Mouse (Mus musculus): Measurements from ENCODE around the gene Wfikkn2. TPM values are rescaled to one million over a fixed set of nuclear protein-coding genes. Genes with fewer than 3 reads are reported as not detected.

Wfikkn2 gene
- total RNA-seq, 4 experiments from 2014 or later, result 1.3 to 2.4 (median 1.9) TPM

DNA sequence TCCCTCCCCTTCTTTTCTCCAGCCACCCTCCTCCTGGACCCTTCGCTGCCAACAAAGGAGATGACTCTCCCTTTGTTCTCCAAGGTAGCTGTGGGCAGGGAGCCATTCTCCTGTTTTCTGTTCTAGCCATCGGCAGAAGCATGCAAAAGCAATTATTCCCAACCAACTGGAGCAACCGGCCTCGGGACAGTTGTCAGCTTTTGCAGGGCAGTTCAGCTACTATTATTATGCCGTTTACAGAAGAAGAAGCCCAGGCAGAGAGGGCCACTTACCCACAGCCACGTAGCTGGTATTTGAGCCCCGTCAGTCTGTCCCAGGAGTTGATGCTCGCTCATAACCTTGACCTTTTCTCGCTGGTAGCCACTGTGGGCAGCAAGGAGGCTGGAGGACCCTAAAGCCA lies 17.4 kb downstream of the Wfikkn2 start:
- DNase-seq (ENCODE audit: low spot score in 2 of 2), result no peak

DNA sequence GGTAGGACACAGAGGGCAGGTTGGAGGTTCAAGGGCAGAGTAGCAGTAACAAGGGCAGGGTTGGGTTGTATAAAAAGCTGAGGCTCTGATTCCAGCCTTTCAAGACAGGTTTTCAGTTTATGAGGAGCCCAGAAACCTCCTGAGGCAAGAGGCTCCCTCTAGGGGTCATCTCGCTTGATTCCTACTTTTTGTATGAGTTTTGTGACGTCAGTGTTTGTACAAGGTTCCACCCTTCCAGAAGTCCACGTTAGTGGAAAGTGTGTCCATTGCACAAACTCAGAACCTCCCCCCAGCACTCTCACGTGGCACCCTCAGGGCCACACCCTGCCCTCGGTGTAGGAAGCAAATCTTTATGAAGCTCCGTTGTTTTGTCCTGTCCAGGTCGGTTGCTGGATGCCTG lies 19.8 kb downstream of the Wfikkn2 start:
- DNase-seq (ENCODE audit: low spot score in 2 of 2), result peak in 1 of 2 experiments; percentile 50

DNA sequence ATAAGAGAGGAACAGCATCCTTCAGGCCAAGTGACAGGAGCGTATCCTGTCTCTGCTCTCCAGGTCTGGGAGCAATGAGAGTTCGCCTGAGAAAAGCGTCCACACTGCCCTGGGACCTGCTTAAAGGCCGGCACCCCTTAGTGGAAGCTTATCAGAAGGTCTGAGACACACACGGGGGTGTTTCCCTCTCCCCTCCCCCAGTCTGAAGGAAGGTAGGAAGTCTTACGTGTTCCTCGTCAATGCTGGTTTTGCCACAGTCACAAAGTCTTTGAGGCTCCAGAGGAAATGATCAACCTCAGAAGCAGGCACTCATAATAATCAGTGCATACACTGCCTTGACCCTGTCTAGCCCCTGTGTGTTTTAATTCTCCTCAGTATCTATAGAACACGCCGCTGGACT lies 22.3 kb downstream of the Wfikkn2 start:
- no peak for DNase-seq (ENCODE audit: low spot score in 2 of 2)

DNA sequence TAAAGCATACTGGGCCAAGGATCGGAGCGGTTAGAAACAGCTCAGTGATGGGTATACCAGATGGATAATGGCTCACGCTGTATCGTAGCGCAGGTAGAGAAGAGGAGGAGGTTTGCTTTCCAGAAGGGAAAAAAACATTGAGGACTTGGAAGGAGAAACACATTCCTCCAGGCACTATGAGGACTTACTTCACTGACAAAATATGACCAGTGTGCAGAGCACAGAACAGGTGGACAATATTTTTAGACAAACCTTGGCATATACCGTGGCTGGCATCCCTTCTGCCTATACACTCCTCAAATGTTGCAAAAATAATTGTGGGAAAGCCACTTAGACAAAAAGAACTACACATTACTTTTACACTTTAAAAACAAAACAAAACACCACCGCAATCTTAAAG lies 24.5 kb downstream of the Wfikkn2 start:
- DNase-seq (ENCODE audit: low spot score in 2 of 2), result no peak

DNA sequence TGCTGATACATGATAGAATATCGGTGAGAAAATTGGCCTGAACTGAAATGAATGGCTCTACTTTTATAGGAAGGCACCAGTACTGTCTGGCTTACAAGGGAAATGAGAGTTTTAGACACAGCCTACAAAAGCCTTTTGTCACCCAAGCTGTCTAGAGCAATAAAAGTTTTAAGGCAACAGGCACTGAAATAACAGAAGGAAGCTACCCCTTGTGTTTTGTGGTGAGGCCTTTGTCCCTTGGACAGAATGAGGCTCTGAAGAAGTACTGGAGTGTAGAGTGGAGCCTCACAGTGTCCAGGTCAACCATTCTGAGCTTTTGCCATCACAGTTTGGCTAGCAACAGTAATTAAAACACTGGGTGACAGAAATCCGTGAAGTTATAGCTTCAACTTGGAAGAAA lies 29.6 kb downstream of the Wfikkn2 start:
- DNase-seq (ENCODE audit: low spot score in 2 of 2), result no peak

DNA sequence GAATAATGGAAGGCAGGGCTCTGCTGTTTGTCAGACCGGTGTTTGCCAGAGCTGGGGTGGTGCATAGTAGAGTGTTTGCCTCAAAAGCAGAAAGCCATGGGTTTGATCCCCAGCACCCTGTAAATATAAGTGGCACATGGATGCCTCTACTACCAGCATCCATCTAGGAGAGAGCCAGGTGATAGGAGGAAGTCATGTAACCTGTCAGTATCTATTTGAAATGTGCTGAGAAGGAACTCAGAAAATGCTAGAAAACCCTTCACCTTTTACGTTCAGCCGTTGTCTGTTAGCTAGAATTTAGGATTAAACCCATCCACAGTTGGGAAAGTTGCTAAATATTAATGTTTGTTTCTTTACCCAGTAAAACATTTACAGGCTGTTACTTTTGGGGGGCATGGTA lies 30.2 kb downstream of the Wfikkn2 start:
- no peak for DNase-seq (ENCODE audit: low spot score in 2 of 2)

DNA sequence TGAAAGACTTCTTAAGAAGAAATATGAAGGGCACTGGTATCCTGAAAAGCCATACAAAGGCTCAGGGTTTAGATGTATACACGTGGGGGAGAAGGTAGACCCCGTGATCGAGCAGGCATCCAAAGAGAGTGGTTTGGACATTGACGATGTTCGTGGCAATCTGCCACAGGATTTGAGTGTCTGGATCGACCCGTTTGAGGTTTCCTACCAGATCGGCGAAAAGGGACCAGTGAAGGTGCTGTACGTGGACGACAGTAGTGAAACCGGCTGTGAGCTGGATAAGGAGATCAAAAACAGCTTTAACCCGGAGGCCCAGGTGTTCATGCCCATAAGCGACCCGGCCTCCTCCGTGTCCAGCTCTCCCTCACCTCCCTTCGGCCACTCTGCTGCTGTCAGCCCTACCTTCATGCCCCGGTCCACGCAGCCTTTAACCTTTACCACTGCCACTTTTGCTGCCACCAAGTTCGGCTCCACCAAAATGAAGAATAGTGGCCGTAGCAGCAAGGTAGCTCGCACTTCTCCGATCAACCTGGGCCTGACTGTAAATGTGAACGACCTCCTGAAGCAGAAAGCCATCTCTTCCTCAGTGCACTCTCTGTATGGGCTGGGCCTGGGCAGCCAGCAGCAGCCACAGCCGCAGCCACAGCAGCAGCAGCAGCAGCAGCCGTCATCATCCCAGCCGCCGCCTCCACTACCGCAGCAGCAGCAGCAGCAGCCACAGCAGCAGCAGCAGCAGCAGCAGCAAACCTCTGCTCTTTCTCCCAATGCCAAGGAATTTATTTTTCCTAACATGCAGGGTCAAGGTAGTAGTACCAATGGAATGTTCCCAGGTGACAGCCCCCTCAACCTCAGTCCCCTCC lies 31.8 kb downstream of the Wfikkn2 start:
- no peak for DNase-seq (ENCODE audit: low spot score in 2 of 2)

DNA sequence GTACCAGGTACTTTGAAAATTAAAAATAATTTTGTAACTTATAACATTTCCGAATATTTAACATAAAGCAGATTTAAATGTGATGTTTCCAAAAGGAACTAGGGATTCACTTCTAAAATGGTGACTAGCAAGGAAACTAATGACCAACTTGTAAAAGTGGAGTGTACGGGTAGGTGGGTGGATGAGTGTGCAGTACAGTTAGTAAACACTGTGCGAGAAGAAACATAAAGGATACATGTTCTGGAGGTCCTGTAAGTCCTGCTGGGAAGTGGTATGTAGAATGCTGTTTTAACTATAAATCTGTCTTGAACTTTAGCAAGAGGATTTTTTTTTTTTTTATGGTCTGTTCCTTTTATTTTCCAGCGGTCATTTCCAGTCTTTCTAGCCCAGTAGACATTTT lies 32.8 kb downstream of the Wfikkn2 start:
- DNase-seq (ENCODE audit: low spot score in 2 of 2), result no peak

DNA sequence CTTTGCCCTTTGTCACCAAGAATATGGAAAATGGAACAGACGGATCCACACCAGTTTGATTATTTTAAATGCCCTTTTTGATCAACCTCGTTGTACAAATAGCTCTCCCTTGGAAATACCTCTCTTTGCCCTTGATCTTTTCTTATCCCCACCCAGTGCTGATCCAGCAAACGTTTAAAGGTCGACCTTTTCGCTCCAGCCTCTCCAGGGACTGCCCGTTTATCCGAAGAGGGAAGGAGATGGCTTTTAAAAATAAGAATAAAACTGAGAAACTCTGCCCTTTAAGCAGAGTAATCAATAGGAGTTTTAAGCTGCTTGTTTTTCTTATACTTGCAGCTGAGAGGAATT lies 33.3 kb downstream of the Wfikkn2 start:
- no peak for DNase-seq (ENCODE audit: low spot score in 2 of 2)

DNA sequence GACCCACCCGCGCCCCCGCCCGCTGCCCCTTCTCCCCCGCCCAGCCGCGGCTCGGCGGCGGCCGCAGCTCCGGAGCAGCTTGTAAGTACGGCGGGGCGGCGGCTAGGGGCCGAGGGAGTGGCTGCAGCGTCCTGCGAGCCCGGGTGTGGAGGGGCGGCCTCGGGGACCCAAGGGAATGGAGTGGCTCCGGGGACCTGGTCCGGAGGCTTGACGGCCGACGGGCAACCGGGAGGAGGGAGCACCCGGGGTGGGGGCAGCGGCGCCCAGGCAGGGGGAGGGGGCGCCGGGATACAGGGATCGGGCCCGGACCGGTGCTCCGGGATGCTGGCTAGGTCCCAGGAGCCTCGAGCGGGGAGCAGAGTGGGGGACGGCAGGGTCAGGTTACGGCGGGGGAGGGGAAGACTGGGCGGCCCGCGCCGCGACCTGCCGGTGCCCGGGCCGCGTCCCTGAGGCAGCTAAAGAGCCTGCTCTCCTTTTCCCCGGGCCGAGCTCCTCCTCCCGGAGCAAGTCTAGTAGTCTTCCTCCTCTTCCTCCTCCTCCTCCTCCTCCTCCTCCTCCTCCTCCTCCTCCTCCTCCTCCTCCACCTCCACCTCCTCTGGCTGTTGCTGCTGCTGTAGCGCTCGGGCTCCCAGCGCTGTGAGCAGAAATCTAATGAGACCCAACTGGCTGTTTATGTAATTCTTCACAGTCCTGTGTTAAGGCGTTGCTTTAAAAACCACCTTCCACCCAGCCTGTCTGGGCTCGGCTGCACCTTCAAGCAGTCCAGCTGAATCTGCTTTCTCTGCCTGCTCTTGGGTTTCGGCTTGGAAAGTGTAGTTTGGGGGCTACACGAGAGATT lies 33.9 kb downstream of the Wfikkn2 start:
- peak; percentile 49 to 51 for DNase-seq (ENCODE audit: low spot score in 2 of 2)

DNA sequence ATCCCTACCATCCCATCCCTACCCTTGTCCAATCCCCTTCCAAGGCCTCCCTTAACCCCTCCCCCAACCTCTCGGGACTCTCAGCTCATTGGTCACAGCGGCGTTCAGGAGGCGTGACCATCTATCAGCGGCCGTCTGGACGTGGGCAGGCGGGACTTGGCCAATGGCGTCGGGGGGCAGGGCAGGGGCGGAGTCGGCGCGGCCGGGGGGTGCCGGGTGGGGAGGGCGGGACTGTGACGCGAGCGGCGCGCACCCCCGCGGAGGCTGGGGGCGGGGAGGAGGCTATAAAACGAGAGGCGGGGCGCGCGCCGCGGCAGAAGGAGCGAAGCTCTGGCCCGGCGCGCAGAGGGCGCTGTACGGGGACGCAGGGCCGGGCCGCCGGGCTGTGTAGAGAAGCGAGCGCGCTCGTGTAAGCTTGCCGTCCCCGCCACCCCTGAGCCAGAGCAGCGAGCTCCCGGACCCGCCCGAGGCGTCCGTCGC lies 34.6 kb downstream of the Wfikkn2 start, which contains the start of gene Tob1:
Gene Tob1, plus strand, starts transcription at position 331 of the 480 bp plus-strand sequence.
- peak; percentile 95 to 99 for DNase-seq (ENCODE audit: low spot score in 2 of 2)

DNA sequence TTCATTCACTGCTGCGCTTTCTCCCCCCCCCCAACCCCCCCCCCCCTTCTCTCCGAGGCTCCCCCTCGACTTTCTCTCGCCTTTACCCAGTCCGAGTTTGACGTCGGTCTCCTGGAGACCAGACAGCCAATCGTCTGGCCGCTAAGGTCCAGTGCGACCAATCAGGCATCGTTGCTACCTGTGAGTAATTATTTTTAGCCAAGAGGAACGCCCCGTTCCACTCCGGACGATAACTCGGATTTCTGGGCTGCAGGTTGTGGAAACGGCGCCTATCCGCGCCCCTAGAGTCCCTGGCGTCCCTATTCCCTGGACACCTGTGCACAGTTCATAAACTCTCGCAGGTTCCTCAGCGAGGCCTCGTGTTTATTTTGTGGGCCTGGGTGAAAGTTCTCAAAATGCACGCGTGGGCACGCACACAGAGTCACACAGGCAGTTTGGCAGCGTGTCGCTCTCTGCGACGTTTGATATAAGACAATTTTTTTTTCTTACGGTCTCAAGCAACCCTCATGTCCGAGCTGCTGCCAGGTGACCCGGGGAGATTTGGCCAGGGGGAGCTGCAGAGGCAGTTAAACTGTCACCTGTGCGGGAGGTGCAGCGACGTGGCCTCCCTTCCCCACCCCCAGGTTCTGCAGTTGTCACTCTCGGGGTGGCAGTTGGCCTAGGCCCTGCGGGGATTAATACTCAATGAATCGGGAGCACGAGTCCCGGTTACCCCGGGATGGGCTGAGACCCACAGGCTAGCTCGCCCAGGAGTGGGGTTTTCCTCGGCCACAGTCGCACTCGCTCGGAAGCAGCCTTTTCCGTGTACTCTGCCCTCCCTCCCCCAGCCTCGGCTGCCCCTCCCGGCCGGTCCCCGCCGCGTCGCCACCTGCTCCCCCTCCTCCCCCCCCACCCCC lies 35.4 kb downstream of the Wfikkn2 start:
- peak; percentile 94 to 96 for DNase-seq (ENCODE audit: low spot score in 2 of 2)

DNA sequence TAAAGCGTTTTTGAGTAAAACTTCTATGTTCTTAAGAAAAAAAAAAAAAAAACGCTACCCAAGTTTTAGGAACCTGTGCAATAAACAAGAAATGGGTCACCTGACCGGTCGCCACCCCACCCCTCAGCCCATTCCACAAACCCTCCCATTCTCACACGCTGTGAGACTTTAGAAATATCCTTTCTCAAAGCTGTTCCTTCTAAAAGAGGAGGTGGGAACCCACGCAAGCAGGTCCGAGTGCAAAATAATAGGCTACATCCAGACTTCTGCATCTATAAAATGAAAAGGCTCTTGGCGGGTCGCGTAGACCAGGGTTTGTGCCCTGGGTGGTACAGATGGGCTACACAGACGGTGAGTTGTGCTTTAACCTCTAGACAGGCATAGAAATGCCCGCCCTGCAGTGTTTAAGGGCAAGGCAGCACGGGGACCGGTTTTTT lies 36.1 kb downstream of the Wfikkn2 start:
- DNase-seq (ENCODE audit: low spot score in 2 of 2), result no peak

DNA sequence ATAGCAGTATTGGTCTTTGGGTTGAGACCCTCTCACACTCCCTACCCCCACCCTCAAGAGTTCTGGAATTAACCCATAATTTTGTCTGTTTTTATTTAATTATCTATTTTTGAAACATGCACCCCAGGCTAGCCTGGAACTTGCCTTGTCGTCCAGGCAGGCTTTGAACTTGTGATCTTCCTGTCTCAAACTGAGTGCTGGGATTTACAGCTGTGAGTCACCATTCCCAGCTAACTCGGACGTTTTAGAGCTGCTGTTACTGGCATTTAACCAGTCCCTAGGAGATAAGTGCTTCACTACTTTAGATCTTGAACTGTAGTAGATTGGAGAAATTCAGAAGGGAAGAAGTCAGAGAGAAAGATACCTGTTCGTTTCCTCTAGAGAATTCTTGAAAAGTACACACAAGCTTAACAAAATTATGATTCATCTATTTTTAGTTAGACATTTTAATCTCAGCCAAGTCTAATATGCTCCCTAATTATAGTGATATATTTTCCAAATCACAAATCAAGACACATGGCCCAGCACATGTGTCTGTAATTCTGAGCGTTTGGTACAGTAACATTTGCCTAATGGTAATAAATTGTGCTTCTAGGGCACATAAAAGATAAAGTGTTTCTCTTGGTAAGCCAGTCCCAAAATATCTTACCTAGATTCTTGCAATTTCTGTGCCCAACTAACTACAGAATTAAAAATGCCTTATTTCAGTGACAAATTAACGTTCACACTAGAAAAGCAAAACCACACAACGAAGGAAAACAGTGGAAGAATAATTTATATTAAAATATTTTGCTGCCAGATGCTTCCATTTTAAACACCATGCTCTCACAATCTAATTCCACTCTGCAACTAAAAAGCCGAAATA lies 36.8 kb downstream of the Wfikkn2 start:
- DNase-seq (ENCODE audit: low spot score in 2 of 2), result no peak

DNA sequence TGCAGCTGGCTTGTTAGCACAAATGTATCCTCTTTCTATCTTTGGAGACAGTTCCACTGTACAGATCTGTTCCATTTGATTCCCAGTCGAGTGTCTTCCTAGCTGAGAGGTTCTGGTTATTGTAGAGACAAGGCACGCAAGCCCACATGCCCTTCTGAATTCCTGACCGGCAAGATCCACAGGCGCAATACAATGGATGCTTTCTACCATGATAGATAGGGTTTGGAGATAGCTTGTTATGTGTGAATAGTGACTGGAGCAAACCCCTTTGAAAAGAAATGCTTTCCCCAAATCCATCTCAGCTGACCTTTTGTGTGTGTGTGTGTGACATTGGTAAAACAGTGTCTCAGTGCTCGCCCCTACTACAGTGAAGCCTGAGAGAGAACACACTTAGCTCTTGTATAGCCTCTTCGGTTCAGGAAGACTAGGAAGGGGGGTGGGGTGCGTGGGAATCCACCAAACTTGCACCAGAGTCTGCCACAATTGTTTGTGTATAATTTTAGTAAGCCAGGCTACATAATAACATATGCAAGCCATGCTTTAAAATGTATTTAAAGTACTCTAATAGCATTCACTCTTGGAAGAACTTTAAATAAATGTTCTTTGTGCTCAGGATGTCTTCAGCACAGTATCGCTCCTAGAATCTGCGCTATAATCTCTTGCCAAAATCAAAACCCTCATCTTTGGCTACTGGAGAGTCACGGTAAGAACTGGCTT lies 39.2 kb downstream of the Wfikkn2 start:
- no peak for DNase-seq (ENCODE audit: low spot score in 2 of 2)

DNA sequence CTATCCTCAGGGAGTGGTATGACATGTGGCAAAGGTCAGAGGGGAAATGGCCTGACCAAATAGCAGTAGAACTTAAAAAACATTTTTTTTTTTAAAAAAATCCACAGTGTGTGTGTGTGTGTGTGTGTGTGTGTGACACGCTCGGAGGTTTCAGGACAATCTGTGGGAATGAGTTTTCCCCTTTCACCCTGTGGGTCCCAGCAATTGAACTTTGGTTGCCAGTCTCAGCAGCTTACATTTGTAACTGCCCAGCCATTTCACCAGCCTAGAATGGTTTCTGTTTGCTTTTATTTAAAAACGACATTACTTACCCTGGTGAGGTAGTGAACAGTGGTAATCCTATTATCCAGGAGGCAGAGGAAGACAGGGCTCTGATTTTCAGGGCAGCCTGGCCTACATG lies 42.7 kb downstream of the Wfikkn2 start:
- DNase-seq (ENCODE audit: low spot score in 2 of 2), result no peak

DNA sequence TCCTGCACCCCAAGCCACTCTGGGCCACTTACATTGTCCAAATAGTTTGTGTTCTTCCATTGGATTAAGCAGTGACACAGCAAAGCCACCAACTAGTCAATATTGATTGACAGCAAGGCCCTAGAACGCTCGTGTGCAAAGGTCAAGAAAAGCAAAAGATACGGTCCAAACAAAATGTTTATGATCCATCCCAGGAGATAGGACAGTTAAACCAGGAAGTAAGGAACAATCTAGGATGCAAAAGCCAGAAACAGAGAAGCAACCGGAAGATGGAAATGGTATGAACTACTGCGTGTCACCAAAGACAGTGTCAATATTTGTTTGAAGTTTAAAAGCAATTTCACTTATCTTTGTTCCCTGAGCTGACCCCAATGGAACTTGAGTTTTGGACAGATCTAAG lies 43.7 kb downstream of the Wfikkn2 start:
- DNase-seq (ENCODE audit: low spot score in 2 of 2), result no peak

DNA sequence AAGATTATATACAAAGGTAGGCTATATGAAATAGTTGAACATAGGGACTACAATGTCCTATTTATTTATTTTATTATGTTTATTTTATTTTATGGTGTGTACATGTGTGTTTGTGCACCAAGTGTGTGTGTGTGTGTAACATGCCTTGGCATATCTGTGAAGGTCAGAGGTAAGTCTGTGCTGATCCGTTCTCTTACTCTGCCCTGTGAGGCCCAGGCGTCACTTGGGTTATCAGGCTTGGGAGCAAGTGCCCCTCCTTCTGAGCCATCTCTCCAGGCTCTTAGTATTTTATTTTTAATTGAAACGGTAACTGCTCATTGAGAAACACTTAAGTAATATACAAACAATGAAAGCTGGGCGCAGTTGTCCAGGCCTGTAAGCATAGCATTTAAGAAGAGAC lies 45.4 kb downstream of the Wfikkn2 start:
- DNase-seq (ENCODE audit: low spot score in 2 of 2), result no peak

DNA sequence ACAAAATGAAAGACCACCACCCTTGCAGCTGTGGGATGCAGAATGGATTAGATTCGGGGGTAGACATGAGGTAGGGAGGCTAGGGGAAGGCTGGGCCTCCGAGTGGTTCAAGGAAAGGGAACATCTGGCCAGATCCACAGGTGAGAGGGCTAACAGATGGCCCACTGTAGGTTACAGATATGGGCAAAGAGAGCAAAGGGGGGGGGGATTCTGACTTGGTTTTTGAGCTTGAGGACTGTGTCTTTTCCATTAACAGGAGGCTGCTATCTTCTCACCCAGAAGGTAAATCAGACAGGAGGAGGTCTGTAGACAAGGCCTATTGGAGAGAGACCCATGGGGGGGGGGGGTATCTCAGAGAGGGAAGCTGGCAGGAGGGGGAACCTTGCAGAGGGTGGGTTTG lies 46.0 kb downstream of the Wfikkn2 start:
- no peak for DNase-seq (ENCODE audit: low spot score in 2 of 2)

Data from layer of hippocampus, adult 8-10 months (tissue).